Mouse (Mus musculus): ENCODE measurements around the gene Dhtkd1.
"Not testable (repeated sequence)": the region's sequence is repeated elsewhere in the genome, so short reads cannot be mapped to it uniquely, and the experiment has no call there.

Gene Dhtkd1

GRCm38 (mm10) chr2:5942416-5943032, at the start of gene Dhtkd1:
Dhtkd1 (minus strand) TSS chr2:5942792.
- DNase-seq (ENCODE audit: low spot score in 2 of 2): peak; percentile 44 to 73

GRCm38 (mm10) chr2:5977532-5977931, 34.9 kb upstream of the Dhtkd1 start:
- DNase-seq (ENCODE audit: low spot score in 2 of 2): no peak

GRCm38 (mm10) chr2:5970629-5971028, 28.0 kb upstream of the Dhtkd1 start:
- DNase-seq (ENCODE audit: low spot score in 2 of 2): not testable (repeated sequence)

GRCm38 (mm10) chr2:5965972-5966371, 23.4 kb upstream of the Dhtkd1 start:
- no peak for DNase-seq (ENCODE audit: low spot score in 2 of 2)

GRCm38 (mm10) chr2:5963729-5964128, 21.1 kb upstream of the Dhtkd1 start:
- not testable (repeated sequence) for DNase-seq (ENCODE audit: low spot score in 2 of 2)

- no peak for DNase-seq (ENCODE audit: low spot score in 2 of 2)
These were observed 19.7 kb upstream of the Dhtkd1 start for GRCm38 (mm10) chr2:5962265-5962664.

GRCm38 (mm10) chr2:5957705-5958104, 15.1 kb upstream of the Dhtkd1 start:
- DNase-seq (ENCODE audit: low spot score in 2 of 2): peak in 1 of 2 experiments; percentile 78

- DNase-seq (ENCODE audit: low spot score in 2 of 2): peak in 1 of 2 experiments; percentile 60
These were observed 9.1 kb upstream of the Dhtkd1 start for GRCm38 (mm10) chr2:5951621-5952211.

- peak; percentile 94 to 98 for DNase-seq (ENCODE audit: low spot score in 2 of 2)
These were observed 8.4 kb upstream of the Dhtkd1 start, which contains the start of gene Upf2 for GRCm38 (mm10) chr2:5950766-5951595. Upf2 (plus strand) TSS chr2:5951469.

GRCm38 (mm10) chr2:5950305-5950704, 7.7 kb upstream of the Dhtkd1 start:
- peak in 1 of 2 experiments; percentile 28 for DNase-seq (ENCODE audit: low spot score in 2 of 2)

- not testable (repeated sequence) for DNase-seq (ENCODE audit: low spot score in 2 of 2)
These were observed 7.2 kb upstream of the Dhtkd1 start for GRCm38 (mm10) chr2:5949821-5950220.

GRCm38 (mm10) chr2:5948964-5949363, 6.4 kb upstream of the Dhtkd1 start:
- no peak for DNase-seq (ENCODE audit: low spot score in 2 of 2)

- DNase-seq (ENCODE audit: low spot score in 2 of 2): no peak
These were observed 4.3 kb upstream of the Dhtkd1 start for GRCm38 (mm10) chr2:5946876-5947275.

- no peak for DNase-seq (ENCODE audit: low spot score in 2 of 2)
These were observed 3.0 kb upstream of the Dhtkd1 start for GRCm38 (mm10) chr2:5945629-5946028.

- no peak for DNase-seq (ENCODE audit: low spot score in 2 of 2)
These were observed 479 bp upstream of the Dhtkd1 start for GRCm38 (mm10) chr2:5943071-5943470.

GRCm38 (mm10) chr2:5941861-5942415, 654 bp downstream of the Dhtkd1 start:
- DNase-seq (ENCODE audit: low spot score in 2 of 2): no peak

GRCm38 (mm10) chr2:5940936-5941335, 1.7 kb downstream of the Dhtkd1 start:
- DNase-seq (ENCODE audit: low spot score in 2 of 2): no peak

- no peak for DNase-seq (ENCODE audit: low spot score in 2 of 2)
These were observed 2.7 kb downstream of the Dhtkd1 start for GRCm38 (mm10) chr2:5939911-5940310.

GRCm38 (mm10) chr2:5939319-5939718, 3.3 kb downstream of the Dhtkd1 start:
- no peak for DNase-seq (ENCODE audit: low spot score in 2 of 2)

- no peak for DNase-seq (ENCODE audit: low spot score in 2 of 2)
These were observed 6.0 kb downstream of the Dhtkd1 start for GRCm38 (mm10) chr2:5936550-5936949.

- no peak for DNase-seq (ENCODE audit: low spot score in 2 of 2)
These were observed 6.5 kb downstream of the Dhtkd1 start for GRCm38 (mm10) chr2:5936068-5936467.

- no peak for DNase-seq (ENCODE audit: low spot score in 2 of 2)
These were observed 7.7 kb downstream of the Dhtkd1 start for GRCm38 (mm10) chr2:5934936-5935335.

Measured in spleen, postnatal 4 days (tissue).